Mouse (Mus musculus): ENCODE results near the gene Arr3. TPM values are rescaled to one million over a fixed set of nuclear protein-coding genes. Genes with fewer than 3 reads are reported as not detected.

Gene Arr3
- not detected for polyA plus RNA-seq (2012; fragmentation: generic; extraction: Trizol)
- long read RNA-seq, experiment 1 = 0 reads
- long read RNA-seq, experiment 2 = 0 reads

DNA sequence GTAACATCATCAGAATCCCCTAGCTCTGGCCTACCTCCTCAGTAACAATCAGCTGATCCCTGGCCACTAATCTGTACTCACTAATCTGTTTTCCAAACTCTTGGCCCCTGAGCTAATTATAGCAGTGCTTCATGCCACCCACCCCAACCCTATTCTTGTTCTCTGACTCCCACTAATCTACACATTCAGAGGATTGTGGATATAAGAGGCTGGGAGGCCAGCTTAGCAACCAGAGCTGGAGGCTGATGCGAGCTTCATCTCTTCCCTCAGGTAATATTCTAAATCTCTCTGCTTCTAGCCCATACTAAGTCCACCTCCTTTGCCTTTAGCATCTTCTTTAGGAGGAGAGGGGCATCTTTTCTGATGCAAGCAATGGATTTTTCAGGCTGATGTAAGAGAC is at the start of gene Arr3:
Gene Arr3, plus strand, starts transcription at position 184 of the 400 bp plus-strand sequence.
- no peaks in the 10 kb centered on the region for H3K36me3 ChIP-seq (ENCODE audit: control insufficient read depth, insufficient read depth)
- no peaks in the 10 kb centered on the region for H3K79me3 ChIP-seq (ENCODE audit: low read depth)
- H3K4me3 ChIP-seq (ENCODE audit: insufficient read depth, poor library complexity, severe bottlenecking) = no peak within 1 kb of the TSS
- H3K79me2 ChIP-seq (ENCODE audit: control insufficient read depth, insufficient read depth) = no peaks in the 10 kb centered on the region
- TF ChIP-seq CTCF (IDR thresholded peaks at IDR 0.05; ENCODE audit: control insufficient read depth, insufficient read depth, insufficient read length) (no peak), CEBPB (IDR thresholded peaks at IDR 0.05; ENCODE audit: low read depth) (no peak), MYOG (IDR thresholded peaks at IDR 0.05; ENCODE audit: control insufficient read depth, extremely low read depth, insufficient read length) (no peak), USF1 (IDR thresholded peaks at IDR 0.05; ENCODE audit: low read depth) (no peak), MYOD1 (IDR thresholded peaks at IDR 0.05; ENCODE audit: control insufficient read depth, insufficient read length, low read depth) (no peak), MAX (IDR thresholded peaks at IDR 0.05) (no peak), FOSL1 (IDR thresholded peaks at IDR 0.05; ENCODE audit: insufficient read depth, low read length, poor library complexity, severe bottlenecking) (no peak)
- H3ac ChIP-seq (ENCODE audit: control insufficient read depth, insufficient read length, low read depth) = no peak within 1 kb of the TSS
- no peaks in the 10 kb centered on the region for H3K27me3 ChIP-seq (ENCODE audit: control insufficient read depth, insufficient read depth, insufficient read length)

DNA sequence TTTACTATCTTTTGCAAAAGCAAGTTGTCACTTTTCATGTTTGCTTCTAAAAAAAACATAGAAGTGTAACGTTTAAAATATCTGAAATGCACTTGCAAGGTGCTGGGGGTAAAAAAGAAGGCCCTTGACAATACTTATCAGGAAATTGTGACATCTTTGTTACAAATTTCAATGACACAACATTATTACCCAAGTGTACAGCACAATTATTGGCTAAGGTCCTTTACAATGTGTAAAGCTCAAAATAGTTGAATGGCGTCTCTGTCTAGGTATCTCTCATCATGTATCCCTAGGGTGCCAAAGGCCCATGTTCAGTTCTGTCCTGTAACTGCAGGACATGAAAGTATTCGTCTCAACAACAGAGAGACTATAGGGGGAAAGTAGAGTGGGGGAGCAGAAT is 49.3 kb upstream of the Arr3 start:
- no peaks in the 10 kb centered on the region for H3K79me3 ChIP-seq (ENCODE audit: low read depth)
- no peak for TF ChIP-seq MYOD1 (IDR thresholded peaks at IDR 0.05; ENCODE audit: control insufficient read depth, insufficient read length, low read depth)
- H3ac ChIP-seq (ENCODE audit: control insufficient read depth, insufficient read length, low read depth) = no peak overlapping the region
- H3K36me3 ChIP-seq (ENCODE audit: control insufficient read depth, insufficient read depth) = no peaks in the 10 kb centered on the region
- H3K27me3 ChIP-seq (ENCODE audit: control insufficient read depth, insufficient read depth, insufficient read length) = no peaks in the 10 kb centered on the region
- no peaks in the 10 kb centered on the region for H3K79me2 ChIP-seq (ENCODE audit: control insufficient read depth, insufficient read depth)
- H3K4me3 ChIP-seq (ENCODE audit: insufficient read depth, poor library complexity, severe bottlenecking) = no peak overlapping the region

DNA sequence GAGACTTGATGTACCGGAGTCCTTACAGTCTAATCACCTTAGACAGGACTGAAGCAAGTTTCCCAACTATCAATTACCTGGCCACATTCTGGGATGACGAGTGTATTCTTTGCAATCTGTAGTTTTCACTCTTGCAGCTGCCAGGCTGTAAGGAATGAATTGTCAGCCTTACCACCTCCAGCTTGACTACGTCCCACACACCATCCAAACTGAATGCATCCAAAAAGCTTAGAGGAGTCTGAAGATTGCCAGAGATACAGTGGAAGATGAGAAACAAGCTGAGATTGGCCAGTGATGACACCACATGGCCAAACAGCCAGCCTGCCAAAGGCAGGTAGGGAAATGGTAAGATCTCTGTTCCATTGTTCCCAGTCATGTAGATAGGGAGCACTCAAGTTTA is 39.6 kb upstream of the Arr3 start:
- H3K27me3 ChIP-seq (ENCODE audit: control insufficient read depth, insufficient read depth, insufficient read length) = no peaks in the 10 kb centered on the region
- no peak overlapping the region for H3K4me3 ChIP-seq (ENCODE audit: insufficient read depth, poor library complexity, severe bottlenecking)
- TF ChIP-seq MYOG (IDR thresholded peaks at IDR 0.05; ENCODE audit: control insufficient read depth, extremely low read depth, insufficient read length) (no peak), CEBPB (IDR thresholded peaks at IDR 0.05; ENCODE audit: low read depth) (no peak), FOSL1 (IDR thresholded peaks at IDR 0.05; ENCODE audit: insufficient read depth, low read length, poor library complexity, severe bottlenecking) (no peak), MAX (IDR thresholded peaks at IDR 0.05) (no peak), USF1 (IDR thresholded peaks at IDR 0.05; ENCODE audit: low read depth) (no peak), MYOD1 (IDR thresholded peaks at IDR 0.05; ENCODE audit: control insufficient read depth, insufficient read length, low read depth) (no peak), CTCF (IDR thresholded peaks at IDR 0.05; ENCODE audit: control insufficient read depth, insufficient read depth, insufficient read length) (no peak)
- no peaks in the 10 kb centered on the region for H3K79me2 ChIP-seq (ENCODE audit: control insufficient read depth, insufficient read depth)
- no peaks in the 10 kb centered on the region for H3K79me3 ChIP-seq (ENCODE audit: low read depth)
- H3ac ChIP-seq (ENCODE audit: control insufficient read depth, insufficient read length, low read depth) = no peak overlapping the region
- no peaks in the 10 kb centered on the region for H3K36me3 ChIP-seq (ENCODE audit: control insufficient read depth, insufficient read depth)

DNA sequence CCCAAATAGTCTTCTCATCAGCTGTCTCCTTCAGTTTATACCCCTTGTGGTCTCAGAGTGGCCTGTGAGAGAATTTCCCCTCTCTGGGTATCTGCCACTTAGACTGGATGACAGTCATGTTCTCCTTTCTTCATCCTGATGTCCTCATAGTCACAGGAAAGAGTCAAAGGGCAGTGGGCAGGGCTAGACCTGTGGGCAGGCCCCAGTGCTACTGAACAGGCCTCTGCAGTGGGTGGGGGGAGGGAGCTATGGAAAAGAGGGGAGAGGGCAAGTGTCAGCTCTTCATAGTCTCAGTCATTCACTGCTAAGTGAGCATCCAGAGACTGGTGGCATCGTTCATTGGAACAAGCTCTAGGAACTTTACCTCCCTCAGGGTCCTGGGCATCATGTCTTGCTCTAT is 33.3 kb upstream of the Arr3 start, which contains the start of gene Awat1:
Gene Awat1, plus strand, starts transcription at position 301 of the 400 bp plus-strand sequence.
- TF ChIP-seq MAX (IDR thresholded peaks at IDR 0.05) (no peak), CEBPB (IDR thresholded peaks at IDR 0.05; ENCODE audit: low read depth) (no peak), USF1 (IDR thresholded peaks at IDR 0.05; ENCODE audit: low read depth) (no peak), CTCF (IDR thresholded peaks at IDR 0.05; ENCODE audit: control insufficient read depth, insufficient read depth, insufficient read length) (no peak), MYOG (IDR thresholded peaks at IDR 0.05; ENCODE audit: control insufficient read depth, extremely low read depth, insufficient read length) (no peak), FOSL1 (IDR thresholded peaks at IDR 0.05; ENCODE audit: insufficient read depth, low read length, poor library complexity, severe bottlenecking) (no peak), MYOD1 (IDR thresholded peaks at IDR 0.05; ENCODE audit: control insufficient read depth, insufficient read length, low read depth) (no peak)
- Histone ChIP-seq H3K79me3 (ENCODE audit: low read depth) (no peaks in the 10 kb centered on the region), H3K4me3 (ENCODE audit: insufficient read depth, poor library complexity, severe bottlenecking) (no peak within 1 kb of the TSS), H3ac (ENCODE audit: control insufficient read depth, insufficient read length, low read depth) (no peak within 1 kb of the TSS), H3K27me3 (ENCODE audit: control insufficient read depth, insufficient read depth, insufficient read length) (no peaks in the 10 kb centered on the region), H3K79me2 (ENCODE audit: control insufficient read depth, insufficient read depth) (no peaks in the 10 kb centered on the region), H3K36me3 (ENCODE audit: control insufficient read depth, insufficient read depth) (no peaks in the 10 kb centered on the region)

DNA sequence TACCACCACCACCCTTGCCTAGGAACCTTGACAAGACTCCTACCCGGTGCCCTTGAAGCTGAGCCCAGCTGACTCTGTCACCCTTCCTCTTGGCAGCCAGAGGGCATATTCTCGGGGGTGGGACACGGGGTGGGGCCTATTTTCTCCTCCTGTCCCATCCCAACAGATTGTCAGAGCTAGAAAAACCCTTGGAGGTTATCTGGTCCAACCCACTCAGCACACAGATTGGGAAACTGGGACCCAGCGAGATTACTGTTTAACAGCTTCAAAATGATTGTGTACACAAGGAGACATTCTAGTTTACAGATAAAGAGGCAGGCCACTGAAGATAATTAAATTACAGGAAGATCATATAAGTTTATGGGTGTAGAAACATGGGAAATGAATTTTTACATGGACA is 10.5 kb upstream of the Arr3 start, which contains the start of gene P2ry4:
Gene P2ry4, minus strand, starts transcription at position 79 of the 400 bp plus-strand sequence.
- TF ChIP-seq USF1 (IDR thresholded peaks at IDR 0.05; ENCODE audit: low read depth) (no peak), MAX (IDR thresholded peaks at IDR 0.05) (no peak), MYOG (IDR thresholded peaks at IDR 0.05; ENCODE audit: control insufficient read depth, extremely low read depth, insufficient read length) (no peak), CTCF (IDR thresholded peaks at IDR 0.05; ENCODE audit: control insufficient read depth, insufficient read depth, insufficient read length) (no peak), FOSL1 (IDR thresholded peaks at IDR 0.05; ENCODE audit: insufficient read depth, low read length, poor library complexity, severe bottlenecking) (no peak), MYOD1 (IDR thresholded peaks at IDR 0.05; ENCODE audit: control insufficient read depth, insufficient read length, low read depth) (no peak), CEBPB (IDR thresholded peaks at IDR 0.05; ENCODE audit: low read depth) (no peak)
- Histone ChIP-seq H3K4me3 (ENCODE audit: insufficient read depth, poor library complexity, severe bottlenecking) (no peak within 1 kb of the TSS), H3K27me3 (ENCODE audit: control insufficient read depth, insufficient read depth, insufficient read length) (peaks cover 5% of the 10 kb centered on the region)

DNA sequence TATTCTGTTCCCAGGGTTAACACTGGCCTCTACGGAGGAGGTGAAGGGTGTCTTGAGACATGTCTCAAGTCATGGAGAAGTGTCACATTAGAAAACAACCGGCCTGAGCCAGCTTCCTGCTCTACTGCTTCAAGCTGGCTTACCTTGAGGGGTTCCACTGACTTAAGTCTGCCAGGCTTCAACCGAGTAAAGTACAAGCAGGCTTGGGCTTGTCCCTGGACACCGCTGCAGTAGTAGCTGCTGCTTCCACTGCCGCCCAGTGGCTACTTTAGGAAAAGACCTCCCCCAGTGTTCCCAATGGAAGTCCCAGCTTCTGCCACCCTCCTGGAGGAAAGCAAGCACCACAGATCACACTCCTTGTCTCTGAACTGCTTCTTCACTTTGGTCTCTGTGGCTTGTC is 7.9 kb upstream of the Arr3 start:
- Histone ChIP-seq H3K79me3 (ENCODE audit: low read depth) (no peaks in the 10 kb centered on the region), H3K36me3 (ENCODE audit: control insufficient read depth, insufficient read depth) (no peaks in the 10 kb centered on the region), H3K79me2 (ENCODE audit: control insufficient read depth, insufficient read depth) (no peaks in the 10 kb centered on the region), H3K27me3 (ENCODE audit: control insufficient read depth, insufficient read depth, insufficient read length) (peaks cover 5% of the 10 kb centered on the region), H3ac (ENCODE audit: control insufficient read depth, insufficient read length, low read depth) (no peak overlapping the region), H3K4me3 (ENCODE audit: insufficient read depth, poor library complexity, severe bottlenecking) (no peak overlapping the region)
- TF ChIP-seq CEBPB (IDR thresholded peaks at IDR 0.05; ENCODE audit: low read depth) = no peak

More for the DNA sequence above, 10.5 kb upstream of the Arr3 start, which contains the start of gene P2ry4:
- H3K79me3 ChIP-seq (ENCODE audit: low read depth) = no peaks in the 10 kb centered on the region
- H3K79me2 ChIP-seq (ENCODE audit: control insufficient read depth, insufficient read depth) = no peaks in the 10 kb centered on the region
- no peaks in the 10 kb centered on the region for H3K36me3 ChIP-seq (ENCODE audit: control insufficient read depth, insufficient read depth)
- no peak within 1 kb of the TSS for H3ac ChIP-seq (ENCODE audit: control insufficient read depth, insufficient read length, low read depth)
